Mouse (Mus musculus) embryonic facial prominence, embryonic 10.5 days (tissue): Measurements from ENCODE around the gene Ms4a5. TPM values are rescaled to one million over a fixed set of nuclear protein-coding genes. Genes with fewer than 3 reads are reported as not detected.
"Not testable (repeated sequence)": the region's sequence is repeated elsewhere in the genome, so short reads cannot be mapped to it uniquely, and the experiment has no call there.

ENCODE experiments used
- DNase-seq: peaks from one replicate; pipeline ENCODE4 v3.0.0-alpha.2; 2017; ENCODE audit warnings: low spot score
- H3K27ac ChIP-seq: fragments of 300-500 bp; sonication (generic); replicated peaks from 2 replicates; pipeline ENCODE4 v1.5.1; 2016; ENCODE audit warnings: mild to moderate bottlenecking
- H3K27me3 ChIP-seq: fragments of 300-500 bp; sonication (generic); replicated peaks from 2 replicates; pipeline ENCODE4 v1.6.1; 2016; ENCODE audit warnings: low read depth, mild to moderate bottlenecking; ENCODE audit not compliant: poor library complexity, severe bottlenecking
- H3K36me3 ChIP-seq: fragments of 300-500 bp; sonication (generic); replicated peaks from 2 replicates; pipeline ENCODE4 v1.6.1; 2016; ENCODE audit warnings: mild to moderate bottlenecking, moderate library complexity
- H3K4me1 ChIP-seq: fragments of 300-500 bp; sonication (generic); 2 replicates; pipeline ENCODE4 v1.6.1; 2016
- H3K4me3 ChIP-seq: fragments of 300-500 bp; sonication (generic); 2 replicates; pipeline ENCODE4 v1.5.1; 2016; ENCODE audit warnings: mild to moderate bottlenecking, moderate library complexity
- H3K9me3 ChIP-seq: fragments of 300-500 bp; sonication (generic); 2 replicates; pipeline ENCODE4 v1.6.1; 2016; ENCODE audit warnings: mild to moderate bottlenecking
- WGBS: fragments of 180-500 bp; shearing (Covaris S2); methylation state at CpG from one replicate; pipeline ENCODE4 v1.1.7; 2016; 5-methylcytosine and 5-hydroxymethylcytosine counted together
- polyA plus RNA-seq: library from polyadenylated mRNA; unstranded; fragments of >200 nt; fragmentation: Nextera tagmentation; extraction: Ambion mirVana; gene quantifications from 2 replicates; pipeline ENCODE4 v1.2.1, GENCODE M21; 2016

The Ms4a5 gene
- polyA plus RNA-seq, 1 experiment from 2014 or later, result not detected

DNA sequence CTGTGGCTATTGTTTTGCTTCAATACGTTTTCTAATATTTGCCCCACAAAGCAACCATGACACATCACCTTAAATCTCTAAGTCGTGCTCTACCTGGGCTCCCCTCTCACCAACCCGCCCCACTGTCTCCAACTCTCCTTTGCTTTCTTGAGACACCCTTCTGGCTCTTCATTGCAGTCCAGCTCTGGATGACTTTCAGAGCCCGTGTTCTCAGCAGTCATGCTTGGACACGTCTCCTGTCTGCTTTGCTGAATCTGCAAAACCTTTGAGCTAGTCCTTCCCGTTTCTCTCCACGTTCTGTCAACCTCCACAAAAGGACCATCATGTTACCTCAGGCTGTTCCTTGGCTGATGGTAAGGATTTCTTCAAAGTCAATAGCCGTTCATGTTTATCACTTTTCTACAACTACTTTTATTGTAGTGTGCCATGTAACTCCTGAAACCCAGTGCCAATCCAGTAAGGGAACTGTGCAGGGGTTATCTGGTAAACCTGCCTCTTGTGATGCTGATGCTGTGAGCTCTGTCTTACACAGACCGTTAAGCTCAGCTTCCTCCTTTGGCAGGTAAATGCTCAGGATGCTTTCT lies 19.0 kb downstream of the Ms4a5 start:
- no peaks in the 10 kb centered on the region for H3K27me3 ChIP-seq
- H3K9me3 ChIP-seq, result no peaks in the 10 kb centered on the region
- no peak for DNase-seq
- H3K4me3 ChIP-seq, result no peak overlapping the region
- H3K36me3 ChIP-seq, result no peaks in the 10 kb centered on the region
- WGBS, result 84% methylated on average over 9 of the region's 9 CpGs
- no peaks in the 10 kb centered on the region for H3K4me1 ChIP-seq
- no peak overlapping the region for H3K27ac ChIP-seq

GRCm38 (mm10) chr19:11263549-11263948 lies 20.1 kb downstream of the Ms4a5 start:
- 81% methylated on average over 3 of the region's 3 CpGs for WGBS
- no peak for DNase-seq
- Histone ChIP-seq H3K9me3 (no peaks in the 10 kb centered on the region), H3K27ac (no peak overlapping the region), H3K27me3 (no peaks in the 10 kb centered on the region), H3K4me3 (no peak overlapping the region), H3K4me1 (no peaks in the 10 kb centered on the region), H3K36me3 (no peaks in the 10 kb centered on the region)

GRCm38 (mm10) chr19:11262932-11263331 lies 20.7 kb downstream of the Ms4a5 start:
- H3K9me3 ChIP-seq, H3K27me3 ChIP-seq, DNase-seq, H3K36me3 ChIP-seq, H3K4me3 ChIP-seq, H3K27ac ChIP-seq, H3K4me1 ChIP-seq: not testable (repeated sequence)
- WGBS, result 88% methylated on average over 4 of the region's 4 CpGs

DNA sequence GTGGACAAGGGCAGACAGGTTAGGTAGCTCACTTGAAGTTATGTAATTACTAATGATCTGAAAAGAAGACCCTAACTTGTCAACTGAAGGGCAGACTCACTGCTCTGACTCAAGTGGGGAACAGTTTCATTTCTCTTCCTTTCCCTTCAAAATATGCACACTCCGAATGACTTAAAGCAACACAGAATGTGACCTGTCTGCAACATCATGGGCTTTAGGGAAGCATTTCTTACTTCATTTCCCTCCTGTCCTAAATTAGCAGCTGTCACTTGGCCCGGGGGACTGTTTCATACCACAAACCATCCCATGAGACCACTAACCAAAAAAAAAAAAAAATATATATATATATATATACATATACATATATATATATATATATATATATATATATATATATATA lies 22.2 kb downstream of the Ms4a5 start:
- no peaks in the 10 kb centered on the region for H3K27me3 ChIP-seq
- H3K4me1 ChIP-seq, result no peaks in the 10 kb centered on the region
- no peaks in the 10 kb centered on the region for H3K36me3 ChIP-seq
- H3K4me3 ChIP-seq, result no peak overlapping the region
- no peaks in the 10 kb centered on the region for H3K9me3 ChIP-seq
- DNase-seq, result no peak
- WGBS, result 96% methylated on average over 2 of the region's 2 CpGs
- H3K27ac ChIP-seq, result no peak overlapping the region

GRCm38 (mm10) chr19:11244230-11244629 lies 39.4 kb downstream of the Ms4a5 start:
- no peak overlapping the region for H3K27ac ChIP-seq
- no peaks in the 10 kb centered on the region for H3K36me3 ChIP-seq
- H3K4me1 ChIP-seq, result no peaks in the 10 kb centered on the region
- no peak for DNase-seq
- H3K27me3 ChIP-seq, result no peaks in the 10 kb centered on the region
- H3K4me3 ChIP-seq, result no peak overlapping the region
- H3K9me3 ChIP-seq, result no peaks in the 10 kb centered on the region

- DNase-seq, result no peak
- 58% methylated on average over 5 of the region's 5 CpGs for WGBS
- no peak overlapping the region for H3K4me3 ChIP-seq
- H3K27me3 ChIP-seq, result no peaks in the 10 kb centered on the region
- H3K9me3 ChIP-seq, result no peaks in the 10 kb centered on the region
- H3K36me3 ChIP-seq, result no peaks in the 10 kb centered on the region
- no peak overlapping the region for H3K27ac ChIP-seq
- no peaks in the 10 kb centered on the region for H3K4me1 ChIP-seq
Measured at GRCm38 (mm10) chr19:11242560-11242959, 41.1 kb downstream of the Ms4a5 start.

DNA sequence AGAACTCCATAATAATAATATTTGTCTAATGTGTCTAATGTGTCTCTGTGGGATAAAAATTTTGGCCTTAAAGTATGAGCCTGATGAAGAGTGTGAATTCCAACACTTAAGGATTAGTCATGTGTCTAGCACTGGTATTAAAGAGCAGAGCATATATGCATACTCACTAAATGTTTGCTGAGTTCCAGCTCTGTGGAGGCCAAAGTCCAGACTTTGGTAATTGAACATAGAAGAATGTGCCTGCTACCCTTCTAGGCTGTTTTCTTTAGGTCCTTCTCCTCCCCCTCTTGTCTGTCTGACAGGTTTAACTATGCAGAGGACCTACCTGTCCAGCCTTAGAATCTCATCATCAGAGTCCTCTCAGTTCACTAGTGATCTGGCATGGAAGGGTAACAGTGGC lies 47.9 kb downstream of the Ms4a5 start:
- Histone ChIP-seq H3K27ac (no peak overlapping the region), H3K27me3 (no peaks in the 10 kb centered on the region), H3K9me3 (no peaks in the 10 kb centered on the region), H3K36me3 (no peaks in the 10 kb centered on the region), H3K4me1 (no peaks in the 10 kb centered on the region), H3K4me3 (no peak overlapping the region)
- DNase-seq, result no peak

GRCm38 (mm10) chr19:11234921-11235735 lies 48.5 kb downstream of the Ms4a5 start:
- Histone ChIP-seq H3K9me3 (no peaks in the 10 kb centered on the region), H3K4me3 (no peak overlapping the region), H3K27ac (no peak overlapping the region), H3K36me3 (no peaks in the 10 kb centered on the region), H3K27me3 (no peaks in the 10 kb centered on the region), H3K4me1 (no peaks in the 10 kb centered on the region)
- WGBS, result 83% methylated on average over 5 of the region's 5 CpGs
- DNase-seq, result no peak

DNA sequence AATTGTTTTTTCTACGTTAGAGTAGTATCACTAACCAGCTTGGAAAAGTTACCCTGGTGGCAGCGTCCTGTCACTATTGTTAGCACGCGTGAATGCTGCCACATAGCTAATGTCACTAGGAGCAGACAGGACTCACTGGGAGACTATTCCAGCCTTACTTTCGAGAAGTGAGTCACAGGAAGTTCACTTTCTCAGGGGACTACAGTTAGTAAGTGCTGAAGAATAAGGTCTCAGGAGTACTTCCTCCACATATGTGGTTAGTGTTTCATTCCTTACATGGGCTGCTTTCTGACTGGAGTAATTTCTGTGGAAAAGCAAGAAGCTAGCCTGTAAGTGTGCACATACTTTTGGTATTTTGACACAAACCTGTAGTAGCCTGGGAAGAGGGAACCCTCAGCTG lies 49.4 kb downstream of the Ms4a5 start:
- no peak for DNase-seq
- Histone ChIP-seq H3K27ac (no peak overlapping the region), H3K9me3 (no peaks in the 10 kb centered on the region), H3K27me3 (no peaks in the 10 kb centered on the region), H3K4me3 (no peak overlapping the region), H3K4me1 (no peaks in the 10 kb centered on the region), H3K36me3 (no peaks in the 10 kb centered on the region)
- 81% methylated on average over 5 of the region's 5 CpGs for WGBS

- WGBS, result 72% methylated on average over 5 of the region's 5 CpGs
- Histone ChIP-seq H3K36me3 (no peaks in the 10 kb centered on the region), H3K9me3 (no peaks in the 10 kb centered on the region), H3K4me3 (no peak within 1 kb of the TSS), H3K4me1 (no peaks in the 10 kb centered on the region), H3K27ac (no peak within 1 kb of the TSS), H3K27me3 (no peaks in the 10 kb centered on the region)
- no peak for DNase-seq
Measured at GRCm38 (mm10) chr19:11232348-11232747, 51.3 kb downstream of the Ms4a5 start, which contains the start of gene Ms4a12. Gene Ms4a12, minus strand, starts transcription at chr19:11232448.

Other genes starting within 250 kb of the Ms4a5 start
- gene Ms4a8a, start 202.8 kb downstream of the Ms4a5 start, polyA plus RNA-seq, result not detected in 2 replicates
- gene 1700017D01Rik, start 153.0 kb downstream of the Ms4a5 start, polyA plus RNA-seq, result not detected in 2 replicates
- gene 1700025F22Rik, start 118.6 kb downstream of the Ms4a5 start, polyA plus RNA-seq, result not detected in 2 replicates
- gene Ms4a13, start 87.1 kb downstream of the Ms4a5 start, polyA plus RNA-seq, result not detected in 2 replicates
- gene Ms4a12, start 51.4 kb downstream of the Ms4a5 start, polyA plus RNA-seq, result not detected in 2 replicates
- not detected in 2 replicates for gene Ms4a1, start 17.6 kb downstream of the Ms4a5 start, polyA plus RNA-seq
- gene Ms4a14, start 30.6 kb upstream of the Ms4a5 start, polyA plus RNA-seq, result not detected in 2 replicates
- 0.55 TPM in 1 of 2 replicates, not detected in the other for gene Ms4a7, start 52.3 kb upstream of the Ms4a5 start, polyA plus RNA-seq
- gene Ms4a4a, start 91.7 kb upstream of the Ms4a5 start, polyA plus RNA-seq, result 0.93 and 1.9 TPM in 2 replicates
- not detected in 2 replicates for gene Ms4a4c, start 120.9 kb upstream of the Ms4a5 start, polyA plus RNA-seq
- gene Ms4a4b, start 159.7 kb upstream of the Ms4a5 start, polyA plus RNA-seq, result not detected in 2 replicates
- 1.2 and 1.7 TPM in 2 replicates for gene Ms4a6c, start 185.5 kb upstream of the Ms4a5 start, polyA plus RNA-seq
- not detected in 2 replicates for gene Gm8369, start 202.1 kb upstream of the Ms4a5 start, polyA plus RNA-seq
- gene Ms4a6b, start 232.6 kb upstream of the Ms4a5 start, polyA plus RNA-seq, result 1.6 and 1.9 TPM in 2 replicates